Mouse (Mus musculus) brain, embryonic 14.5 days (tissue): ENCODE measurements at regions not wholly inside any gene's neighbourhood (a gene's known extent, or its start where the extent isn't known, plus 50 kb on each side); places are given as distances from the start of the nearest gene placed in this dataset.

Experiments
- CTCF ChIP-seq: fragments of 200-500 bp; IDR thresholded peaks from 2 replicates; pipeline ENCODE4 v1.5.1; 2012; ENCODE audit warnings: inconsistent platforms, mild to moderate bottlenecking, moderate library complexity, borderline replicate concordance; ENCODE audit not compliant: insufficient read depth, insufficient read length; ENCODE audit errors: extremely low read depth
- POLR2A ChIP-seq: fragments of 200-500 bp; IDR thresholded peaks from 2 replicates; pipeline ENCODE4 v1.6.1; 2012; ENCODE audit warnings: mild to moderate bottlenecking, inconsistent platforms, borderline replicate concordance; ENCODE audit not compliant: poor library complexity, insufficient read depth, insufficient read length, severe bottlenecking; ENCODE audit errors: extremely low read depth

DNA sequence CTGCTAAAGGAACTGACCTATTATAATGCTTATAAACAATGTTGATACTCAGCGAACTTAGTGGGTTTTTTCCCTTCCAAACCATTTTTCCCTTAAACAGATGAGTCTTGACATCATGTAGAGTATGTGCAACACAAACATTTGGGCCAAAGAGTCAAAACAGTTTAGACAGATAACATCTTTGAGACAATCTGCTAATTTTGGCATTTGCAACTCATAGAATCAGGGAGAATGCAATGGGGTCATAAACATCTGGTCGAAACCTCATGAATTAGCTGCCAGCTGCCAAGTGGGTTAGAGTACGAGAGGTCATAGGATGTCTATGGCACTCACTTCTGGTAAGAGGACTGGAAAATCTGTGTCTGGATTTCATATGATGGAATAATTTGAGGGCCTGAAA lies 57.3 kb upstream of the Rgs2 start:
- TF ChIP-seq POLR2A = no peak
- TF ChIP-seq CTCF = no peak
